Mouse (Mus musculus) lung, postnatal 25 days (tissue): ENCODE measurements at regions not wholly inside any gene's neighbourhood (a gene's known extent, or its start where the extent isn't known, plus 50 kb on each side); places are given as distances from the start of the nearest gene placed in this dataset.
"Not testable (repeated sequence)": the region's sequence is repeated elsewhere in the genome, so short reads cannot be mapped to it uniquely, and the experiment has no call there.

ENCODE experiments used
- DNase-seq: peaks from one replicate; pipeline ENCODE4 v3.0.0; 2022; ENCODE audit warnings: low spot score

DNA sequence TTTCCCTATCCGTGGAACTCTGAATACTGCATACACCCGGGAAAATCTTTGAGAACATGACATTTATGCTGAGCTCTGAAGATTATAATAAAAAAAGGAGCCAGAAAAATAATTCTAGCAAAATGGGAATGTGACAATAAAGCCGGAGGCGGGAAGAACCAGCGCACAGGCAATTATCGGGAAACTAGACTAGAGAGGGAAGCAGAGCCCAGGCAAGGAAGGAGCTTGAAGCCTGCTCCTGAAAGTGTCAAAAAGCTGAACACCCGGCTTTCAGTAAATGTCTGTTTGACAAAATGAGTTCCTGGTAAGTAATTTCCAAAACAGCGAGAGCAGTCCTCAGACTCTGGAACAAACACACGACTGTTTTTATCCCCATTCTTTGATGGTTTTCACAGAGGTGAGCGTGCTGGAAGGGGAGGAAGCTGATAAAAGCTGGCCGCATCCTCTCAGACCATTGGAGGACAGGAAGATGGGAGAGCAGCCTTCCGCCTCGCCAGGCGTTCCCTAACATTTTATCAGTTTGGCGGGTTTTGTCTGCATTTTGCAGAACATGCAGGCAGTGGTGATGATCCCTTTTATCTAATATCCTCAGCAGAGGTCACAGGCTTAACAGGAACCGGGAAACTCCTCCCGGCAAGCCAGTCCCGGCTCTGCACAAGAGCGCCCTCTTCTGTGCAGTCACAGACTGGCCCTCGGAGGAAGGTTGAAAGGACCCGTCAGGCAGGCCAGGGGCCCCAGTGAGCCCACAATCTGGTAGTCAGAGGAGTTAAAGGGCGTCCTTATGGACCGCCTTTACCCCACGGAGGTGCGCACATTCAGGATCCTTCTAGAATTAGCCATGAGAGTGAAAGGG is 201.3 kb upstream of the 1700056E22Rik start:
- DNase-seq = peak; percentile 64

GRCm38 (mm10) chr1:184234320-184234988 is 200.4 kb upstream of the 1700056E22Rik start:
- DNase-seq = no peak

- DNase-seq = no peak
Measured at GRCm38 (mm10) chr1:184233741-184234255, 199.7 kb upstream of the 1700056E22Rik start.

DNA sequence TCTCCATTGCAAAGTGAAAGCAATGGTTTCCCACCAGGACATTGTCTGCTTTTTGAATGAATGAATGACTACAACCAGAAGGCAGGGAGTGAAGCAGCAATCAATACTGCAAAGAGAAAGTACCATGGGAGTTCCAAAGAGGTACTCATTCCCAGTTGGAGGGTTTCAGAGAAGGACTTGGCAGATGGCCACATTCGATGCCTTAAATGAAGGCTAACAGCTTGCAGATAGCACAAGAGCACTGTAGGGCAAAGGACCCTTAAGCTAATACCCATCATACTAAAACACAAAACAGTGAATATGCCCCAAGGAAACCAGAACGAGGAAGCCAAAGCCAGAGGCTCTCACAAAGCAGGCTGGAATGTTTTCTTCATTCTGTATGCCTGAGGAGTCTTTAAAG is 188.2 kb upstream of the 1700056E22Rik start:
- DNase-seq = no peak

DNA sequence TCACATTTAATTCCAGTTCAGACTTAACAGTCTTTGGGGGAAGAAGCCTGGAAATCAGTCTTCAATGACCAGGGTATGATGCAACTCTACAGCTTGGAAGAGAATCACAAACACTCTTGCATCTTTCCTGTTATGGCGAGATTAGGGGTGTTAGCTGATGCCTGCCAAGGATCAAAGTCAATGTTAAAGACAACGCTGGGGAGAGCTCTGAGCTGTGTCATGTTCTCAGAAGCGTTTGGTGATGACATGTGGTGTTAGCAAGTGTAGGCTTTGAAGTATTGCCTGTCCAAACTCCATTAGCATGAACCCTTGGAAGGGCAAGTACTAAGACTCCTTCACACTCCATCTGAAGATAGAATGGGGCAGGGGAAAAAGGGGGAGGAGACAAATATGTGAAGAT is 187.7 kb upstream of the 1700056E22Rik start:
- peak; percentile 58 for DNase-seq

DNA sequence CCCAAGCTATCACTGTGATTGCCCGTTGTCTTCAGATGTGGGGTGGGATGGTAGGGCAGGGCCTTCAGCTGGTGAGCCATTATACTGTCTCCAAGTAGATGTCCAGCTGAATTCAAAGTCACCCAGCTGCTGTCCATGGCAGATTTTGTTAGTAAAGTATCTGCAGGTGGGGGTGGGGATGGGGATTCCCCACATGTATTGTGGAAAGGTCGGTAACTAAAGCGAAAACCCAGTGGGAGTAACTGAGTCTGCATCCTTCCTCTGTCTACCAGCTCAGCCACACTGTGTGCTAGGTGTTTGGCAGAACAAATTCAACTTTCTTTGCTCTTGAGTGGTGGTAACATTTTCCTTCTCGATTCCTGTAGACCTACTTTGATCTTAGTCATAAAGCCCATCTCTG is 163.2 kb upstream of the 1700056E22Rik start:
- no peak for DNase-seq

DNA sequence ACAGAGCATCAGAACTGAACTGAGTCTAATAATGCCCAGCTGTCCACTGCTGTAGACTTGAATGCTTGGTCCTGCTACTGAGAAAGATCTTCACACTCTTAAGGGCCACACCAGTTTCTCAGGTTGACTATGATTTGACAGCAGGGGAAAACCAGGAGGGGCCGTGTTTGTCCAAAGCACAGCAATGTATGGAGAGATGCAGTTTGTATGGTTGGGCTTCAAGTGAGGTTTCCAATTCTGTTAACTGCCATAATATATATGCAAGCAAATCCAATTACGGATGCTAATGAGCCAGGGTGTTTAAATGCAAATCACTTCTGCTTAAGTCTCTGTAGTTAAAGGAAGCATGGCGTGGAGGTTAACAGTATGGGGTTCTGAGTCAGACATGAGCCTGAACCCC is 157.2 kb upstream of the 1700056E22Rik start:
- no peak for DNase-seq

DNA sequence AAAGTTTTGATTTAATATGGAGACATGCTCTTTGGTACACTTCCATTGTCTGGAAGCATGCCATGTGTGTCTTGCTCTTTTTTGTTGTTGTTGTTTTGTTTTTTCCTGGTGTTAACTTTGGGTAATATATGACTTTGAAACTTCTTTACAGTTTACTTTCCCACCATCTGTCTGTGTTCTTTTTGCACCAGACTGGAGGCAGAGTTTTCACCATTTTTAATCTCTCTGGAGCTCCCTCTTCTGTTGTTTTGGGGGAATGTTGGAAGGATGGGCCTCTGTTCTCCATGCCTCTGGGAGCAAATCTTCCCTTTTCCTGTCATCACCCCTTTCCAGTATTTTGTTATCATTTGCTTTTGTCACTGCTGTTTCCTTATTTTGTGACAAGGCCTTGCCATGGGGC is 153.5 kb upstream of the 1700056E22Rik start:
- DNase-seq = peak; percentile 8

- no peak for DNase-seq
Measured at GRCm38 (mm10) chr1:184182163-184182562, 148.1 kb upstream of the 1700056E22Rik start.

DNA sequence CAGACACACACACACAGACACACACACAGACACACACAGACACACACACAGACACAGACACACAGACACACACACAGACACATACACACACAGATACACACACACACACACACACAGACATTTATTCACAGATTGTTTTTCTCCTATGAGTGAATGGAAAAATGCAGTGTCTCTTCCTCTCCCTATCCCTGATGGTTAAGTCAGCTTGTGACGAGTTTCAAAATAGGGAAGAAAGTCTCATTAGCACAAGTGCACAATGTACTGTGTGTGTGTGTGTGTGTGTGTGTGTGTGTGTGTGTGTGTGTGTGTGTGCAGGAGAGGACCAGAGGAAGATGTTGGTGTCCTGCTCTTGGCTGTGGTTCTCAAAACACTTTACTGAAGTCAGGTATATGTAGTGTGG is 140.3 kb upstream of the 1700056E22Rik start:
- DNase-seq = not testable (repeated sequence)

- DNase-seq = no peak
Measured at GRCm38 (mm10) chr1:184173739-184174138, 139.6 kb upstream of the 1700056E22Rik start.

DNA sequence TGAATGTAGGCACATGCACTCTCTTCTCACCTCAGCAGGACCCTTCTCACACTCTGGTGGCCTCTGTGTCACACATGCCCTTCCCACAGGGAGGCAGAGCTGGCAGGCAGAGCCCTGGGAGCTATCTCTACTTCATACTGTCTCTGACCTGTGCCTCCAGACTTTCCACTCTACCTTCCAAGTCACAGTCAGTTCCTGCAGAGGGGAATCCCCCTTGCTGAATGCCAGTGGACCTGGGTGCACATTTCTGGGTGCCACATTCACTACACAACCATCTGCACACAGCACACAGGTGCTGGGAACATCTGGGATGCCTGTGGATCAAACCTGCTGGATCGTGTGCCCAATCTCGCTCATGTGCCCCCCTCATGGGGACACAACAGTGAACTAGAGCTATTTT is 138.9 kb upstream of the 1700056E22Rik start:
- DNase-seq = no peak

GRCm38 (mm10) chr1:184171601-184172000 is 137.5 kb upstream of the 1700056E22Rik start:
- no peak for DNase-seq

- no peak for DNase-seq
Measured at GRCm38 (mm10) chr1:184170926-184171325, 136.8 kb upstream of the 1700056E22Rik start.

DNA sequence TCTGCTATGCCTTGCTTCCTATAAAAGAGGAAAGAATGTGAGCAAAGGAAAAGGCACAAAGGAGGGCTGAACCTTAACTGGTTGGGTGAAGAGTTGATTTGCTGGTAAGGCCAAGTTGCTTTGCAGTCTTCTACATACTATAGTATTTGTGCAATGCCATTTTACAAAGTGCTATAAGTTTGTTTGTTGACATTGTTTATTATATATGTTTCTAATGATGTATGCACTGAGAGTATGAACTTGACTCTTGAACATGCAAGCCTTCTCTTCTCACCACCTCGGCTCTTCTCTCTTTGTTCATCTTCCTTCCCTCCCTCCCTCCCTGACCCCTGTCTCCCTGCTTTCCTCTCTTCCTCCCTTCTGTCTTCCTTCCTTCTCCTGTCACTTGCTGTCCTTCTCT is 135.9 kb upstream of the 1700056E22Rik start:
- DNase-seq = no peak

DNA sequence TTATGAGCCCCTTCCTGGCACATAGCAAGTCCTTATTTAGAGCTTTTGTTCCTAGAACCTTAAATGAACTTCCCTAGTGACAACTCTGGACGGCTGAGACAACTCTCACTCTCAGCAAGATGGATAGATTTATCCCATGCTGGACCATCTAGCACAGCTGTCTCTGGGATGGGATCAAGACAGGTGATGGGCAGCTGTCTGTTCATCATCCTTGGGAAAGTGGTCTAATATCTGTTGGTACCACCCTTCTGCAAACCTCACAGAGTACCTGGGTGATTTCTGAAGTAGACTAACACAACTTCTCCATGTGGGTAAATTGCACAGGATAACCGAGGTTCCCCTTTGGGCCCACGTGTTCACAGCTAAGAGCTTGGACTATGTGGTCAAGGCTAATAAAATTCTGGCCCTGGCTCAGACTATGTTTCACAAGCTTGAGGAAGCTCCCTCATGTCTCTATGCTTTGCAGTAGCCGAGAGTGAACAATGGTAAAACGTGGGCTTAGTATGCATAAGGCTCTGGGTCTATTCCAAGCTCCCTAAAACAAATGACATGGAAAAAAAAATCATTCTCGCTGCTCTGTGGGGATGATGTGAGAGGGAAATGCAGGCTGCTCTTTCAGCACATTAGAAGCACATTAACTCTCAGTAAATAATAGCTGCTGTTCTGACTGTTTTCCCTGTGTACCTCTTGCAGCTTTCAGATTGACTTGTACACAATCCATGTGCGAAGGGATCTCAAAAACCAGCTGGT is 135.1 kb upstream of the 1700056E22Rik start:
- no peak for DNase-seq

GRCm38 (mm10) chr1:184166951-184167350 is 132.8 kb upstream of the 1700056E22Rik start:
- no peak for DNase-seq

DNA sequence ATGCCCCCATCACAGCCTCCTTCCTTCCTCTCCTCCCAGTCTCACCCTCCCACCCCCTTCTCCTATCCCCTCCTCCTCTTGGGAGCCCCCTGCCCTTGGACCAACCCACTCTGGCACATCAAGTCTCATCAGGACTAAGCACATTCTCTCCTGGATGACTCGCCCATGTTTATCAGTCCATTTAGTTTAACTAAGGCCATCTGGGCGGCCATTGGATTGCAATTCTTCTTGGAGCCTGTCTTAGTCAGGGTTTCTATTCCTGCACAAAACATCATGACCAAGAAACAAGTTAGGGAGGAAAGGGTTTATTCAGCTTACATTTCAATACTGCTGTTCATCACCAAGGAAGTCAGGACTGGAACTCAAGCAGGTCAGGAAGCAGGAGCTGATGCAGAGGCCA is 128.4 kb upstream of the 1700056E22Rik start:
- not testable (repeated sequence) for DNase-seq

DNA sequence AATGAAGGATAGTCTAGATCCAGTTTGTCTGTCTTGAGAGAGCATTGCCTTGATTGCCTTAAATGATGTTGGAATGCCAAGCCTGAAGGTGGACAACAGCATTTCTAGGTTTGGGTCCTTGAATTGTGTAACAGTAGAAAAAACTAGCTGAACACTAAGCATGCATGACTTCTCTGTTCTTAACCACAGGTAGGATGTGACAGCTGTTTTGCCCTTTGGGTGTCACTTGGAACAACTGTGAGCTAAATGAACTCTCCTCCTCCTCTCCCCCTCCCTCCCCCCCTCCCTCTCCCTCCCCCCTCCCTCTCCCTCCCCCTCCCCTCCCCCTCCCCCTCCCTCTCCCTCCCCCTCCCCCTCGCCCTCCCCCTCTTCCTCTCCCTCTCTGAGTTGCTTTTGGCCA is 113.6 kb upstream of the 1700056E22Rik start:
- DNase-seq = no peak

GRCm38 (mm10) chr1:184142974-184143373 is 108.9 kb upstream of the 1700056E22Rik start:
- DNase-seq = no peak

GRCm38 (mm10) chr1:184140486-184140885 is 106.4 kb upstream of the 1700056E22Rik start:
- no peak for DNase-seq

GRCm38 (mm10) chr1:184140082-184140481 is 106.0 kb upstream of the 1700056E22Rik start:
- DNase-seq = no peak
